Mouse (Mus musculus) CH12.LX (cell line): ENCODE measurements around the gene Pmf1. TPM values are rescaled to one million over a fixed set of nuclear protein-coding genes. Genes with fewer than 3 reads are reported as not detected.

Experiments
- DNase-seq: peaks from one replicate; pipeline ENCODE4 v3.0.0-alpha.2; 2013; ENCODE audit errors: extremely low read depth
- H3K27ac ChIP-seq: 2 replicates; pipeline ENCODE4 v1.5.1; 2012; ENCODE audit warnings: low read depth, mild to moderate bottlenecking, control low read depth, moderate library complexity; ENCODE audit not compliant: insufficient read depth
- H3K27me3 ChIP-seq: replicated peaks from 2 replicates; pipeline ENCODE3; 2012; ENCODE audit warnings: inconsistent platforms
- H3K36me3 ChIP-seq, 2 experiments: replicated peaks in 1 of 2; 2 replicates each; pipeline versions ENCODE3 to v1.6.1; 2012; ENCODE audit warnings: inconsistent platforms in 1 of 2, low read length in 1 of 2, mild to moderate bottlenecking in 1 of 2, mixed read lengths in 1 of 2, moderate library complexity in 1 of 2; ENCODE audit not compliant: control insufficient read depth in 1 of 2, insufficient read depth in 1 of 2
- H3K4me1 ChIP-seq, 2 experiments: 2 replicates each; pipeline ENCODE4 v1.6.1; 2012; ENCODE audit warnings: inconsistent platforms in 1 of 2, moderate library complexity in 1 of 2; ENCODE audit not compliant: insufficient read depth in 2 of 2, control insufficient read depth in 1 of 2
- H3K4me2 ChIP-seq: 2 replicates; pipeline ENCODE4 v1.6.1; 2012; ENCODE audit warnings: low read depth, mild to moderate bottlenecking, control low read depth; ENCODE audit not compliant: poor library complexity, insufficient read depth, severe bottlenecking
- H3K4me3 ChIP-seq, 3 experiments: fragments of 150-350 bp in 1 of 3; sonication (generic) in 1 of 3; replicated peaks in 1 of 3; 2 replicates each; pipeline versions ENCODE3 to v1.5.1; 2011 to 2012; ENCODE audit warnings: low read depth in 2 of 3, low read length in 2 of 3, mild to moderate bottlenecking in 2 of 3, moderate library complexity in 2 of 3, control low read depth in 1 of 3, improper control_type of control experiment in 1 of 3, inconsistent platforms in 1 of 3, mixed read lengths in 1 of 3; ENCODE audit not compliant: poor library complexity in 1 of 3
- H3K79me2 ChIP-seq: replicated peaks from 2 replicates; pipeline ENCODE4 v1.6.1; 2012; ENCODE audit warnings: mild to moderate bottlenecking, moderate library complexity; ENCODE audit not compliant: control insufficient read depth, poor library complexity, insufficient read depth, severe bottlenecking; ENCODE audit errors: extremely low read depth
- H3K9ac ChIP-seq: 2 replicates; pipeline ENCODE4 v1.6.1; 2012; ENCODE audit warnings: low read depth, mild to moderate bottlenecking, control low read depth, moderate library complexity; ENCODE audit not compliant: insufficient read depth
- H3K9me3 ChIP-seq: replicated peaks from 2 replicates; pipeline ENCODE3; 2012; ENCODE audit warnings: low read length, inconsistent platforms, mixed read lengths
- CHD1 ChIP-seq: IDR thresholded peaks from 2 replicates; pipeline ENCODE4 v1.6.1; 2012; ENCODE audit warnings: low read depth, low read length, improper control_type of control experiment, inconsistent platforms
- ELF1 ChIP-seq: IDR thresholded peaks from 2 replicates; pipeline ENCODE4 v1.6.1; 2014; ENCODE audit warnings: low read depth, mild to moderate bottlenecking, inconsistent platforms, low read length, improper control_type of control experiment
- EP300 ChIP-seq: IDR thresholded peaks from 2 replicates; pipeline ENCODE4 v1.6.1; 2011; ENCODE audit warnings: low read length, improper control_type of control experiment
- HCFC1 ChIP-seq: IDR thresholded peaks from 2 replicates; pipeline ENCODE4 v1.6.1; 2012; ENCODE audit warnings: low read depth, mild to moderate bottlenecking, inconsistent platforms, low read length, improper control_type of control experiment
- IRF4 ChIP-seq: IDR thresholded peaks from 2 replicates; pipeline ENCODE4 v1.6.1; 2014; ENCODE audit warnings: low read depth, mild to moderate bottlenecking, inconsistent platforms, low read length, improper control_type of control experiment
- JUND ChIP-seq: conservative IDR thresholded peaks from 2 replicates; pipeline ENCODE4 v1.6.1; 2011; ENCODE audit warnings: low read depth, low read length, improper control_type of control experiment
- KAT2A ChIP-seq: IDR thresholded peaks from 2 replicates; pipeline ENCODE4 v1.6.1; 2012; ENCODE audit warnings: low read length, improper control_type of control experiment, inconsistent platforms; ENCODE audit not compliant: insufficient replicate concordance
- MAFK ChIP-seq: IDR thresholded peaks from 2 replicates; pipeline ENCODE4 v1.6.1; 2011; ENCODE audit warnings: low read length, improper control_type of control experiment; ENCODE audit not compliant: insufficient replicate concordance
- MAX ChIP-seq: IDR thresholded peaks from 2 replicates; pipeline ENCODE4 v1.6.1; 2011; ENCODE audit warnings: low read length, improper control_type of control experiment
- MXI1 ChIP-seq: IDR thresholded peaks from 2 replicates; pipeline ENCODE4 v1.6.1; 2011; ENCODE audit warnings: mild to moderate bottlenecking, low read depth, low read length, improper control_type of control experiment
- NELFE ChIP-seq: IDR thresholded peaks from 2 replicates; pipeline ENCODE4 v1.6.1; 2011; ENCODE audit warnings: low read depth, low read length, improper control_type of control experiment
- TBP ChIP-seq: conservative IDR thresholded peaks from 2 replicates; pipeline ENCODE4 v1.6.1; 2011; ENCODE audit warnings: low read depth, low read length, improper control_type of control experiment
- TCF12 ChIP-seq: IDR thresholded peaks from 2 replicates; pipeline ENCODE4 v1.6.1; 2014; ENCODE audit warnings: low read depth, mild to moderate bottlenecking, inconsistent platforms, low read length, improper control_type of control experiment
- UBTF ChIP-seq: IDR thresholded peaks from 2 replicates; pipeline ENCODE4 v1.6.1; 2012; ENCODE audit warnings: low read depth, mild to moderate bottlenecking, inconsistent platforms, low read length, improper control_type of control experiment, moderate library complexity
- USF1 ChIP-seq: IDR thresholded peaks from 2 replicates; pipeline ENCODE4 v1.6.1; 2014; ENCODE audit warnings: low read depth, mild to moderate bottlenecking, inconsistent platforms, low read length, improper control_type of control experiment
- dilution Hi-C: fragments of 300-500 bp; cut with MboI; formaldehyde crosslinking; loops from 2 replicates; pipeline ENCODE4 v1.14.3; 2020; ENCODE audit warnings: low sequenced_read_pairs; ENCODE audit not compliant: extremely low pct_unique_long_range_greater_than_20kb, extremely low pct_ligation_motif_present
- in situ Hi-C: fragments of 300-500 bp; cut with MboI; formaldehyde crosslinking; loops from 3 replicates; pipeline ENCODE4 v1.14.3; 2019; ENCODE audit warnings: low sequenced_read_pairs, low pct_ligation_motif_present, low pct_unique_long_range_greater_than_20kb, mixed read lengths
- polyA plus RNA-seq: library from polyadenylated mRNA; unstranded; fragments of >175 nt; gene quantifications from 2 replicates; pipeline ENCODE4 v1.2.1, GENCODE M21; 2012; ENCODE audit warnings: low read depth; ENCODE audit not compliant: insufficient read length
- total RNA-seq, 2 experiments: library from RNA; depleted of rRNA; stranded (reverse); fragments of 300-350 nt in 1 of 2; fragments of >200 nt in 1 of 2; gene quantifications; 2 replicates each; pipeline ENCODE4 v1.2.3; 2012 to 2014

Gene Pmf1
- total and polyA plus RNA-seq, 3 experiments, result 99.9 to 144 (median 104) TPM

DNA sequence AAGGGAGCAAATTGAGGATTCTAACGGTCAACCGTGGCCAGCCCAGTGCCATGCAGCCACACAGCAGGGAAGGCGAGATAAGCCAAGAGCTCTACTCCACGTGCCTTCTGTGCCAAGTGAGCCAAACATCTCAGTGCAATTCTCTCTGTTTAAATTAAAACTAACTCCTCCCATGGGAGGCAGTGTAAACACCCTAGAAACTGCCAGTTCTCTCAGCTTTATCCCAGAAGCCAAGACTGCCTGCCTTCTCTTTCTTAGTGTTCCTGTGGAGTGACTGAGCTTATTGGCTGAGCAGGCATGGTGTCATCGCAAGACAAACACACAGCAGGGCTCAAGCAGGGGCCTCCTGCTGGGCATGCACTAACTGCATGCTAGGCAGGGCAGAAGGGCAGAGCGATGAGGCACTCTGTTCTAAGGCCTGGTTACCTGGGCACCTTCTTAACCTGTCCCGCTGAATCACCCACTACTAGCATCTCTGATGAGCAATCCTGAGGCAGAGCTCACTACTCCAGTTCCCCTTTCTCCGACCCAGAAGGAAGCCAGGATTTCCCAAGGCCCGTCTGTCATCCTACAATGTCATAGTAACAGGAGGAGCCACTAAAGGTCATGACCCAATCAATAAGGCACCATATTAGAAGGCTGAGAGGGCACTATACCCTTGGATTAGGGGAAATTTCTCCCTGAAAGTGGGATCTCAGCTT, 12.0 kb upstream of the Pmf1 start:
- Histone ChIP-seq H3K79me2 (peaks cover 16% of the 10 kb centered on the region), H3K9ac (no peak overlapping the region), H3K36me3 (peaks cover 35 to 53% of the 10 kb centered on the region in 2 experiments), H3K4me3 (no peak overlapping the region), H3K27me3 (no peaks in the 10 kb centered on the region), H3K4me1 (peaks cover 5 to 32% of the 10 kb centered on the region in 2 experiments; a peak in 3 of 4 replicates), H3K27ac (no peak overlapping the region), H3K4me2 (no peak overlapping the region), H3K9me3 (no peaks in the 10 kb centered on the region)
- dilution Hi-C loops, result no loop called here
- in situ Hi-C loops, result no loop called here
- TF ChIP-seq NELFE (no peak), UBTF (no peak), EP300 (no peak), USF1 (no peak), KAT2A (no peak), TBP (no peak), MAFK (no peak), HCFC1 (no peak), MAX (no peak)
- DNase-seq, result no peak

GRCm38 (mm10) chr3:88420771-88421170, 10.6 kb upstream of the Pmf1 start:
- Histone ChIP-seq H3K27ac (no peak overlapping the region), H3K9me3 (no peaks in the 10 kb centered on the region), H3K79me2 (peaks cover 16% of the 10 kb centered on the region), H3K4me2 (no peak overlapping the region), H3K9ac (no peak overlapping the region), H3K36me3 (peaks cover 46 to 66% of the 10 kb centered on the region in 2 experiments), H3K4me3 (no peak overlapping the region), H3K27me3 (no peaks in the 10 kb centered on the region), H3K4me1 (peaks cover 5 to 29% of the 10 kb centered on the region in 2 experiments; a peak in 3 of 4 replicates)
- dilution Hi-C loops, result no loop called here
- no peak for DNase-seq
- TF ChIP-seq JUND, result no peak
- no peak for TF ChIP-seq MXI1
- TF ChIP-seq IRF4, result no peak
- no peak for TF ChIP-seq HCFC1
- no peak for TF ChIP-seq CHD1
- no peak for TF ChIP-seq TCF12
- no peak for TF ChIP-seq USF1
- TF ChIP-seq ELF1, result no peak
- in situ Hi-C loops, result no loop called here
